Mouse (Mus musculus): Measurements from ENCODE around the gene Drd1.
A peak's percentile ranks its signal among the peaks of the same experiment; 100 is the strongest.

Drd1 gene

DNA sequence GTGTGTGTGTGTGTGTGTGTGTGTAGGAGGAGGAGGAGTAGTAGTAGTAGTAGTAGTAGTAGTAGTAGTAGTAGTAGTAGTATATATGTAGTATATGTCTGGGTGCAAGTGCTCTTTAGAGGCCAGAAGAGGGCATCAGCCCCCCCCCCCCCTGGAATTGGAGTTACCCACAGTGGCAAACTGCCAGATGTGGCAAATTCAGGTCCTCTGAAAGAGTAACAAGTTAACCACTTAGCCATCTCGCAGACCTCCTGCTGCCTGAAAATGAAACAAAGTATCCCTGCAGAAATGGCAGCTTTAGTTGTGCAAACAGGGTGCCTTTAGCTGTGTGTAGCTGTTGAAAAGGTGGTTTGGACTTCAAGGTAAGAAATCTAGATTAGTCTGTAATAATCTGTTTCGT lies 18.0 kb upstream of the Drd1 start:
- no peak for DNase-seq (ENCODE audit: low spot score in 2 of 2)

GRCm38 (mm10) chr13:54073066-54073465 lies 17.6 kb upstream of the Drd1 start:
- DNase-seq (ENCODE audit: low spot score in 2 of 2) = peak; percentile 71 to 81

GRCm38 (mm10) chr13:54072526-54073057 lies 17.1 kb upstream of the Drd1 start:
- DNase-seq (ENCODE audit: low spot score in 2 of 2) = no peak

- DNase-seq (ENCODE audit: low spot score in 2 of 2) = peak; percentile 78 to 84
Observed at GRCm38 (mm10) chr13:54071606-54072331, 16.3 kb upstream of the Drd1 start, which contains the start of gene Sfxn1. Gene Sfxn1, plus strand, starts transcription at chr13:54071869.

GRCm38 (mm10) chr13:54071011-54071410 lies 15.5 kb upstream of the Drd1 start:
- DNase-seq (ENCODE audit: low spot score in 2 of 2) = no peak

DNA sequence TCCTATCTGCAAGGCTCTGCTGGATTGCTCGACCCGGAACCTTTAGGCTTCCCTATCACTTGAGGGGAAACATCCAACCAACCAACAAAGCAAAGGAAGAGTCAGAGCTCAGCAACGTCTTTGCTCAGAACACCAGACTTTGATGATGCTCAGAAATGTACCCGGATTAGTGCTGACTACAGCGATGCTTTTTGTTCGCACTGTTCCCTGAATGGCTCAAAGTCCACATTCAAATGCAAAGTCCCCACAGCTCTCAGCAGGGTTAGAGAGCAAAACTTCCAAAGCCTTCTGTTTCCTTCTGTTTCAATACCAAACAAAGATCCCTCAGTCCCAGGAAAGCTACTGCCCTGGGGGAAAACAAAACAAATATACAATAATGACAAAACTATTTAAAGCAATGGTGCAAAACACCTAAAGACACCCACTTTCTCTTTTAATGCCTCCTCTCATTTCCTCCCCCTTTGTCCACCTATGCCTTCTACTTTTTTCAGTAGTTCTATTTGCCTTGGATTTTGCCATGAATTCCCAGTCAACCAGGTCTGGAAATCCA lies 12.2 kb upstream of the Drd1 start:
- DNase-seq (ENCODE audit: low spot score in 2 of 2) = no peak

GRCm38 (mm10) chr13:54066081-54066746 lies 10.7 kb upstream of the Drd1 start:
- no peak for DNase-seq (ENCODE audit: low spot score in 2 of 2)

DNA sequence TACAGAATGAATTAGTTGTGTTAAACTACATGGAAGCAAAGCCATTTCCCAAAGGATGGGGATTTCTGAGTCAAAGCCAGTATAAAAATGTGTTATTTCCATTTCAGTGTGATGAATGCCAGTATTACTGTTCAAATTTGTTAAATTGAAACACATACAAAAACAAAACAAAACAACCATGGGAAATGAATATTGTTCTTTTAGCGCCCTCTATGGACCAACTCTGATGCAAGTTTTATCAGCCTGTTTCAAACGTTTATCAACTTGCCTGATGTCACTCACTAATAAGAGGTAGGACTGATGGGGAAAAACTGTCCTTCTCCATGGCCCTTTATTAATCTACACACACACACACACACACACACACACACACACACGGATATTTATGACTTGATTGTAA lies 7.8 kb upstream of the Drd1 start:
- peak in 1 of 2 experiments; percentile 17 for DNase-seq (ENCODE audit: low spot score in 2 of 2)

DNA sequence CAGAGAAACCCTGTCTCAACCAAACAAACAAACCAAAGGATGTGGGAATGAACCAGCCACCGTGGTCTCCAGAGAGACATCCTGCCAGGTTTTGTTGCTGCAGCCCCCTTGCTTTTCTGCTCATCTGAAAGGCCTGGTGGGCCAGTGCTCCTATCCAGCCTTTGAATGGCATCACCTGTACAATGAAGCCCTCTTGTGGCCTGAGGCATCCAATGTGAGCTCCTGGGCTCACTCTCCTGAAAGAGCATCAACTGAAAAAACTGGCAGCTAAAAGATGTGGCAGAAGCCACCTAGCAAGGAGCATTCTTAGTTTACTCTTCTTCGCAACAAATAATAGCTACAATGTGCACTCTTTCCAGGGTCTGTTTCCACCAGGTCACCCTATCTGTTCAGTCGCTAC lies 6.6 kb upstream of the Drd1 start:
- no peak for DNase-seq (ENCODE audit: low spot score in 2 of 2)

DNA sequence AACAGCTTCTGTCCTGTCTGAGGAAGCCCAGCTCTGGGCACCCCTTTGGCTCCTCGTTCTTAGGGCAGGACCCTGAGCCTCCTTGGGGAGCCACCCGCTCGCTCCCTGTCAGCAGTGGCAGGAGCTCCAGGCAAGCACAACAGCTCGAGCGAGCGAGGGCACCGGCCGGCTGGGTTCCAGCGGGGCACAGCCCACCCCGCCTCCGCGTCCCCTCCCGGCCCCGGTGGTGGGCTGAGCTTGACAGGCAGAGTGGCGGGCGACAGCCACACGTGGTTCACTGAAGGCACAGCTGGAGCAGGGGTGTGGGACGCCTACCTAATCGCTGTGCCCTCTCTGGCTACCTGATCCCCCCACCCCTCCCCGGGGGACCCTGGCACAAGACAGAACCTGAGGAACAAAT lies 543 bp downstream of the Drd1 start:
- DNase-seq (ENCODE audit: low spot score in 2 of 2) = no peak

DNA sequence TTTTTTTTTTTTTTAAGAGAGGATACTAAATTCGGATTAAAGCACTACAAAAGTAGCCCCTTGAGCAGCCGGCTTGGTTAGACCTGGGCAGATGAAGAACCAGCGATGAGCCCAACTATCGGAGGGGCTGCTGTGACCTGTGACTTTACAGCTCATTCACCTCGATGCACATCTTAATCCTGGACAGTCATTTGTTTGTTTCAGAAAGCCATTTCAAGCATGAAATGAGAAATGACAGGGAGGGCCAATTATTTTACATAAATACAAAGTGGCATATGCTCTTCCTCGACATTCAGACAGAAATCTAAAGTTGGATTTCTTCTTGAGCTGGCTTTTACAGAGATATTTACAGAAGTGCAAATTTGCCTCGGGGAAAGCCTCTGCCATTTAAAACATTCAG lies 3.9 kb downstream of the Drd1 start:
- no peak for DNase-seq (ENCODE audit: low spot score in 2 of 2)

DNA sequence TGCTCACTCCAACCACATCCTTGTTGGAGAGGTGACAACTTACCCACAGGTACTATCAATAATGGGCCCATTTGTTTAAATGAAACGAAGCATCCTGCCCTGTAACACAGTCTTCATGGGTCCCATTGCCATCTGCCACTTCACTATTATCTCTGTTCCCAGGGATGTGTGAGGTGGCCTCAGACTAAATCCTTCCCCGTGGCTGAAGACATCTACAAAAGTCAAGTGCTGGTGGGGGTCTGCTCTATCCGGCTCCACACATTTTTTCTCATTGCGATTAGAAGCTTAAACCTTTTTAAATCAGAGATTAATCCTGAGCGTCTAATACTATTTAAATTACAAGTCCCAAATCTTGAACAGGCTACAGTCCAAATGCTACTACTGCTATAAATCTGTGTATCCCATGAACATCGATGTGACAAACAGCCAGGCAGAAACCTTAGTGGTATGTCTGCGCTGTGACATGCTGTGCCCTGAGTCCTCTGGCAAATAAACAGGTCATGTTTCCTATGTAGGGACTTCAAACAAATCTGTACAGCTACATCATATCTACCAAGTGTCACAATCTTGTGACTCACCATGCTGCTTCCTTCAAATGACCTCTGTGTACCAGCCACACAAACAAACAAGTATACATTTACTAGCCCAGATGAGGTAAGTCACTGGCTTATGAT lies 6.7 kb downstream of the Drd1 start:
- DNase-seq (ENCODE audit: low spot score in 2 of 2) = no peak

GRCm38 (mm10) chr13:54040256-54040655 lies 15.2 kb downstream of the Drd1 start:
- DNase-seq (ENCODE audit: low spot score in 2 of 2) = no peak

- no peak for DNase-seq (ENCODE audit: low spot score in 2 of 2)
Observed at GRCm38 (mm10) chr13:54037936-54038335, 17.6 kb downstream of the Drd1 start.

DNA sequence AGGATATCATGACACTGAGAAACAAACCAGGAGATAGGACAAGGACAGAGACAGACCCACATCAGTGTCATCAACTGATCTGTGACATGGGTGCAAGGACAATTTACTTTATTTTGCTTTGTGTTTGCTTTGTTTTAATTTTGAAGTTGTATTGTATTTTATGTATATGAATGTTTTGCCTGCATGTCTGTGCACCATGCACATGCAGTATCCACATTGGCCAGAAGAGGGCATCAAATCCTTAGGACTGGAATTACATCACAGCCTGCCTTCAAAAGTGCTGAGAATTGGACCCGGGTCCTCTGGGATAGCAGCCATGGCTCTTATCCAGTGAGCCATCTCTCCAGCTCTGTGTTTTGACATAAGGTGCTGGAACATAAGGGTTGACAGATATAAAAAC lies 20.0 kb downstream of the Drd1 start:
- DNase-seq (ENCODE audit: low spot score in 2 of 2) = no peak

DNA sequence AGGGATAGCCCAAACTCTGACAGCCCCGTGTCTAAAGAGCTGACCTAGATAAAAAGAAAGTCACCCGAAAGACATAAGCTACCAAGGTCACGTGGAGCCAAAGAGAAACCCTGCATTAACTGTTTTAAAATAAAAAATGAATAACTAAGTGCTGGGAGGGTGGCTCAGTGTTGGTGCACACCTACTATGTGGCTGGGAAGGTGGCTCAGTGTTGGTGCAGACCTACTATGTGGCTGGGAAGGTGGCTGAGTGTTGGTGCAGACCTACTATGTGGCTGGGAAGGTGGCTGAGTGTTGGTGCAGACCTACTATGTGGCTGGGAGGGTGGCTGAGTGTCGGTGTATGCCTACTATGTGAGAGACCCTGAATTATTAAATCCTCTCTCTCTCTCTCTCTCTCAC lies 21.9 kb downstream of the Drd1 start:
- DNase-seq (ENCODE audit: low spot score in 2 of 2) = no peak

DNA sequence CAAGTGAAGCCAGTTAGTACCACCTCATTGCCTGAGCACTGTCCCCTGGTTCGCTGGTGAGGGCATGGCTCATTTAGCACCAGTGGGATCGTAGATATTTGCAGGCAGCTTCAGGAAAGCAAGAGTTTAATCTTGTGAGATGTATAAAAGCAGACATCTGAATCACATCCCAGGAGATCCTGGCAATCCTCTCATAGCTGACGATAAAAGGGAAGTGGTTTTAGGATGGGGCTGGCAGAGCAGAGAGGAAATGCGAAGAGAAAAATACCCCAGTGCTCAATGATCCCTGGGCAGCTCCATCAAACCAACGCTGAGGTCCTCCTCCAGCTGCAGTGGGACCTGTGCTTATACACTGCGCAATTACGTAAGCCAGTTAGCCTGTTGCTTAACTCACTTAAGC lies 28.4 kb downstream of the Drd1 start:
- DNase-seq (ENCODE audit: low spot score in 2 of 2) = no peak

DNA sequence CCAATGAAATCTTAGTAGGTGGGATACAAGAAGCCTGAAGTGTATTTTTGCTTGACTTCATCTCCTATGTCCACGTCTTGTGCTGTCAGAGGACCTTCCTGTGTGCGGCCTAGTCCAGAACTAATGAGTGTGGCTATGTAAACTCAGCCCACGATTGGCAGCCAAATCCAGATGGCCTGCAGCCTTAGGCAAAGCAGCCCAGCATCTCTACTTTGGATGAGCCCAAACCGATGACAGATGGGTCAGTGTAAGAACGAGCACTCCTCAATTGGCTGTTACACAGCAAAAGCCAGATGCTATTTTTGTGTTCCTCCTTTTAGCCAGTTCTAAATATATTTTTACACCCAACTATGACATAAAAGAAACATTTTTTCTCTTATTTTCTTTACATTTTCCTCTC lies 32.2 kb downstream of the Drd1 start:
- DNase-seq (ENCODE audit: low spot score in 2 of 2) = no peak

DNA sequence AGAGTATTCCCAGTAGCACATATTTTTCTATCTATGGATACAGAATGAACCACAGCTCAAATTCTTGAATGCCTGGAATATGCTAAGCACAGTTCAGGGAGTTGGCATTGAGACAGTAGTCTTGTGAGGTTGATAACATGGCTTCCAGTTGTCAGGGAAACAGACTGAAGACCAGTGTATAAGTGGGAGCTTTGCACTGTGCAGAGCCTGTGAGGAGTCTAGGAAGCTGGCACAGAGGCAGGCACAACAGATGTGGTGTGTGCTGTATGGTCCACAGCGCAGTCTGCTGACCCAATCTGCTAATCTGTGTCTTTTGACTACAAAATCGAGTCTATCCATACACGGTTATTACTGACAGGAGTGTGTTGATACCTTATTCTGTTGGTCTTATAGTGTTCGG lies 46.8 kb downstream of the Drd1 start:
- DNase-seq (ENCODE audit: low spot score in 2 of 2) = no peak

Data from heart, adult 9 months (tissue).